Mouse (Mus musculus): ENCODE measurements around the gene Glyat. TPM values are rescaled to one million over a fixed set of nuclear protein-coding genes. Genes with fewer than 3 reads are reported as not detected.
A peak's percentile ranks its signal among the peaks of the same experiment; 100 is the strongest.
"Not testable (repeated sequence)": the region's sequence is repeated elsewhere in the genome, so short reads cannot be mapped to it uniquely, and the experiment has no call there.

Glyat gene
- polyA plus RNA-seq, 1 experiment from 2014 or later, result 0.38 TPM

GRCm38 (mm10) chr19:12668601-12669000 is 35.5 kb downstream of the Glyat start:
- not testable (repeated sequence) for H3K9ac ChIP-seq (ENCODE audit: low read depth, low read length); H3K4me1 ChIP-seq (ENCODE audit: control insufficient read depth, low read depth, low read length); H3K4me2 ChIP-seq (ENCODE audit: low read depth, low read length); H3K27ac ChIP-seq (ENCODE audit: low read length); H3K36me3 ChIP-seq (ENCODE audit: control insufficient read depth, insufficient read depth); ATAC-seq (ENCODE audit: low read depth); H3K4me3 ChIP-seq (ENCODE audit: low read depth, low read length); H3K27me3 ChIP-seq (ENCODE audit: control insufficient read depth, insufficient read depth, low read depth, low read length); H3K9me3 ChIP-seq (replicated peaks; ENCODE audit: control insufficient read depth, low read length)
- 62% methylated on average over 3 of the region's 3 CpGs for WGBS (ENCODE audit: insufficient replicate concordance)

- Histone ChIP-seq H3K4me1 (ENCODE audit: control insufficient read depth, low read depth, low read length) (no peaks in the 10 kb centered on the region), H3K4me3 (ENCODE audit: low read depth, low read length) (no peak within 1 kb of the TSS), H3K9ac (ENCODE audit: low read depth, low read length) (no peak within 1 kb of the TSS), H3K27ac (ENCODE audit: low read length) (no peak within 1 kb of the TSS), H3K36me3 (ENCODE audit: control insufficient read depth, insufficient read depth) (no peaks in the 10 kb centered on the region), H3K27me3 (ENCODE audit: control insufficient read depth, insufficient read depth, low read depth, low read length) (no peaks in the 10 kb centered on the region), H3K4me2 (ENCODE audit: low read depth, low read length) (no peak within 1 kb of the TSS), H3K9me3 (replicated peaks; ENCODE audit: control insufficient read depth, low read length) (no peaks in the 10 kb centered on the region)
- no peak for ATAC-seq (ENCODE audit: low read depth)
These were observed 37.0 kb downstream of the Glyat start, which contains the start of gene Olfr1442 for GRCm38 (mm10) chr19:12670139-12670538. Gene Olfr1442, plus strand, starts transcription at chr19:12670439.

- Histone ChIP-seq H3K9me3 (replicated peaks; ENCODE audit: control insufficient read depth, low read length) (no peaks in the 10 kb centered on the region), H3K4me1 (ENCODE audit: control insufficient read depth, low read depth, low read length) (no peaks in the 10 kb centered on the region), H3K4me2 (ENCODE audit: low read depth, low read length) (no peak overlapping the region), H3K4me3 (ENCODE audit: low read depth, low read length) (no peak overlapping the region), H3K27ac (ENCODE audit: low read length) (no peak overlapping the region), H3K27me3 (ENCODE audit: control insufficient read depth, insufficient read depth, low read depth, low read length) (no peaks in the 10 kb centered on the region), H3K36me3 (ENCODE audit: control insufficient read depth, insufficient read depth) (no peaks in the 10 kb centered on the region), H3K9ac (ENCODE audit: low read depth, low read length) (no peak overlapping the region)
- WGBS (ENCODE audit: insufficient replicate concordance), result 54% methylated on average over 4 of the region's 4 CpGs
- no peak for ATAC-seq (ENCODE audit: low read depth)
These were observed 37.9 kb downstream of the Glyat start for GRCm38 (mm10) chr19:12671051-12671450.

GRCm38 (mm10) chr19:12677812-12678211 is 44.7 kb downstream of the Glyat start, which contains the start of gene Olfr1443:
Gene Olfr1443, plus strand, starts transcription at chr19:12678112.
- Histone ChIP-seq H3K4me1 (ENCODE audit: control insufficient read depth, low read depth, low read length) (no peaks in the 10 kb centered on the region), H3K27me3 (ENCODE audit: control insufficient read depth, insufficient read depth, low read depth, low read length) (no peaks in the 10 kb centered on the region), H3K36me3 (ENCODE audit: control insufficient read depth, insufficient read depth) (no peaks in the 10 kb centered on the region), H3K4me2 (ENCODE audit: low read depth, low read length) (no peak within 1 kb of the TSS), H3K9me3 (replicated peaks; ENCODE audit: control insufficient read depth, low read length) (no peaks in the 10 kb centered on the region), H3K4me3 (ENCODE audit: low read depth, low read length) (no peak within 1 kb of the TSS), H3K9ac (ENCODE audit: low read depth, low read length) (no peak within 1 kb of the TSS), H3K27ac (ENCODE audit: low read length) (no peak within 1 kb of the TSS)
- 40% methylated on average over 3 of the region's 3 CpGs for WGBS (ENCODE audit: insufficient replicate concordance)
- ATAC-seq (ENCODE audit: low read depth), result no peak

GRCm38 (mm10) chr19:12684638-12685037 is 51.5 kb downstream of the Glyat start:
- H3K4me2 ChIP-seq (ENCODE audit: low read depth, low read length), result no peak overlapping the region
- ATAC-seq (ENCODE audit: low read depth), result no peak
- H3K4me1 ChIP-seq (ENCODE audit: control insufficient read depth, low read depth, low read length), result no peaks in the 10 kb centered on the region
- H3K27me3 ChIP-seq (ENCODE audit: control insufficient read depth, insufficient read depth, low read depth, low read length), result no peaks in the 10 kb centered on the region
- no peak overlapping the region for H3K4me3 ChIP-seq (ENCODE audit: low read depth, low read length)
- no peak overlapping the region for H3K27ac ChIP-seq (ENCODE audit: low read length)
- H3K9ac ChIP-seq (ENCODE audit: low read depth, low read length), result no peak overlapping the region
- no peaks in the 10 kb centered on the region for H3K9me3 ChIP-seq (replicated peaks; ENCODE audit: control insufficient read depth, low read length)
- no peaks in the 10 kb centered on the region for H3K36me3 ChIP-seq (ENCODE audit: control insufficient read depth, insufficient read depth)

GRCm38 (mm10) chr19:12685231-12685630 is 52.1 kb downstream of the Glyat start:
- ATAC-seq (ENCODE audit: low read depth), result no peak
- Histone ChIP-seq H3K9me3 (replicated peaks; ENCODE audit: control insufficient read depth, low read length) (no peaks in the 10 kb centered on the region), H3K4me3 (ENCODE audit: low read depth, low read length) (no peak overlapping the region), H3K36me3 (ENCODE audit: control insufficient read depth, insufficient read depth) (no peaks in the 10 kb centered on the region), H3K9ac (ENCODE audit: low read depth, low read length) (no peak overlapping the region), H3K4me1 (ENCODE audit: control insufficient read depth, low read depth, low read length) (no peaks in the 10 kb centered on the region), H3K27ac (ENCODE audit: low read length) (no peak overlapping the region), H3K27me3 (ENCODE audit: control insufficient read depth, insufficient read depth, low read depth, low read length) (no peaks in the 10 kb centered on the region), H3K4me2 (ENCODE audit: low read depth, low read length) (no peak overlapping the region)

- 39% methylated on average over 3 of the region's 3 CpGs for WGBS (ENCODE audit: insufficient replicate concordance)
- no peak within 1 kb of the TSS for H3K4me3 ChIP-seq (ENCODE audit: low read depth, low read length)
- H3K27me3 ChIP-seq (ENCODE audit: control insufficient read depth, insufficient read depth, low read depth, low read length), result no peaks in the 10 kb centered on the region
- no peaks in the 10 kb centered on the region for H3K9me3 ChIP-seq (replicated peaks; ENCODE audit: control insufficient read depth, low read length)
- no peak within 1 kb of the TSS for H3K4me2 ChIP-seq (ENCODE audit: low read depth, low read length)
- no peaks in the 10 kb centered on the region for H3K4me1 ChIP-seq (ENCODE audit: control insufficient read depth, low read depth, low read length)
- peak; percentile 35; the same call in 1 of the 2 replicates for ATAC-seq (ENCODE audit: low read depth)
- H3K36me3 ChIP-seq (ENCODE audit: control insufficient read depth, insufficient read depth), result no peaks in the 10 kb centered on the region
- H3K9ac ChIP-seq (ENCODE audit: low read depth, low read length), result no peak within 1 kb of the TSS
- H3K27ac ChIP-seq (ENCODE audit: low read length), result no peak within 1 kb of the TSS
These were observed 62.5 kb downstream of the Glyat start, which contains the start of gene Keg1 for GRCm38 (mm10) chr19:12695590-12695989. Gene Keg1, plus strand, starts transcription at chr19:12695786.

GRCm38 (mm10) chr19:12696221-12696620 is 63.1 kb downstream of the Glyat start:
- Histone ChIP-seq H3K4me1 (ENCODE audit: control insufficient read depth, low read depth, low read length) (no peaks in the 10 kb centered on the region), H3K4me2 (ENCODE audit: low read depth, low read length) (no peak overlapping the region), H3K36me3 (ENCODE audit: control insufficient read depth, insufficient read depth) (no peaks in the 10 kb centered on the region), H3K27ac (ENCODE audit: low read length) (no peak overlapping the region), H3K9ac (ENCODE audit: low read depth, low read length) (no peak overlapping the region), H3K4me3 (ENCODE audit: low read depth, low read length) (no peak overlapping the region), H3K27me3 (ENCODE audit: control insufficient read depth, insufficient read depth, low read depth, low read length) (no peaks in the 10 kb centered on the region), H3K9me3 (replicated peaks; ENCODE audit: control insufficient read depth, low read length) (no peaks in the 10 kb centered on the region)
- no peak for ATAC-seq (ENCODE audit: low read depth)
